Mouse (Mus musculus): Measurements from ENCODE around the gene Defb29. TPM values are rescaled to one million over a fixed set of nuclear protein-coding genes. Genes with fewer than 3 reads are reported as not detected.

Gene Defb29
- total and polyA plus RNA-seq, 2 experiments from 2014 or later, result not detected

- Histone ChIP-seq H3K9ac (no peak within 1 kb of the TSS), H3K9me3 (ENCODE audit: low read length) (no peaks in the 10 kb centered on the region), H3K4me1 (ENCODE audit: insufficient read depth) (no peaks in the 10 kb centered on the region), H3K27ac (ENCODE audit: low read depth, low read length) (no peak within 1 kb of the TSS), H3K4me3 (ENCODE audit: low read depth, low read length) (no peak within 1 kb of the TSS), H3K4me2 (ENCODE audit: low read depth) (no peak within 1 kb of the TSS), H3K27me3 (ENCODE audit: insufficient read depth, low read length) (no peaks in the 10 kb centered on the region), H3K36me3 (ENCODE audit: insufficient read depth) (no peaks in the 10 kb centered on the region)
- ATAC-seq, result no peak
- 62% methylated on average over 11 of the region's 11 CpGs for WGBS
- DNase-seq, result no peak
- no peak for TF ChIP-seq CTCF (IDR thresholded peaks at IDR 0.05; ENCODE audit: low read depth)
Observed at GRCm38 (mm10) chr2:152572114-152572794, 32.4 kb upstream of the Defb29 start, which contains the start of gene Defb21. Defb21 (plus strand) TSS chr2:152572744.

GRCm38 (mm10) chr2:152570313-152570712 is 30.4 kb upstream of the Defb29 start:
- Histone ChIP-seq H3K4me3 (ENCODE audit: low read depth, low read length) (no peak overlapping the region), H3K9me3 (ENCODE audit: low read length) (no peaks in the 10 kb centered on the region), H3K4me2 (ENCODE audit: low read depth) (no peak overlapping the region), H3K36me3 (ENCODE audit: insufficient read depth) (no peaks in the 10 kb centered on the region), H3K9ac (no peak overlapping the region), H3K27ac (ENCODE audit: low read depth, low read length) (no peak overlapping the region), H3K27me3 (ENCODE audit: insufficient read depth, low read length) (no peaks in the 10 kb centered on the region), H3K4me1 (ENCODE audit: insufficient read depth) (no peaks in the 10 kb centered on the region)
- DNase-seq, result no peak
- WGBS, result 81% methylated on average over 6 of the region's 6 CpGs
- ATAC-seq, result no peak
- TF ChIP-seq CTCF (IDR thresholded peaks at IDR 0.05; ENCODE audit: low read depth), result no peak

DNA sequence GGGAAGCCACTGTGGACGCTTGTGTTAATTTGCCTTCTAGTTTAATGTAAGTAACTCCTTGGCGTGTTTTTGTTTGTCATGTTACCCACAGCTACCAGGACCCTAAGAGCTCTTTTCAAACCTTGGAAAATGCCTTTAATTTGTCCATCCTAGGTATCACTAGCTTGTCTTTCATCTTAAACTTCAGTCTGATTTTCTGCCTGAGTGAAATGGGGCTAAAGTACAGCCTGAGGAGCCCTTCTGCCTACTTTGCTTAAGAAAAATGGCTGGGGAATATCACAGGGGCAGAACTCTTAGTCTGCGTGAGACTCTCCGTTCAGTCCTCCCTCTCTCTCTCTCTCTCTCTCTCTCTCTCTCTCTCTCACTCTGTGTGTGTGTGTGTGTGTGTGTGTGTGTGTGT is 30.0 kb upstream of the Defb29 start:
- no peak overlapping the region for H3K4me2 ChIP-seq (ENCODE audit: low read depth)
- no peak overlapping the region for H3K27ac ChIP-seq (ENCODE audit: low read depth, low read length)
- no peak overlapping the region for H3K4me3 ChIP-seq (ENCODE audit: low read depth, low read length)
- DNase-seq (no peak), ATAC-seq (no peak)
- no peak overlapping the region for H3K9ac ChIP-seq
- no peaks in the 10 kb centered on the region for H3K27me3 ChIP-seq (ENCODE audit: insufficient read depth, low read length)
- no peaks in the 10 kb centered on the region for H3K9me3 ChIP-seq (ENCODE audit: low read length)
- no peak for TF ChIP-seq CTCF (IDR thresholded peaks at IDR 0.05; ENCODE audit: low read depth)
- H3K4me1 ChIP-seq (ENCODE audit: insufficient read depth), result no peaks in the 10 kb centered on the region
- H3K36me3 ChIP-seq (ENCODE audit: insufficient read depth), result no peaks in the 10 kb centered on the region
- WGBS, result 77% methylated on average over 4 of the region's 4 CpGs

DNA sequence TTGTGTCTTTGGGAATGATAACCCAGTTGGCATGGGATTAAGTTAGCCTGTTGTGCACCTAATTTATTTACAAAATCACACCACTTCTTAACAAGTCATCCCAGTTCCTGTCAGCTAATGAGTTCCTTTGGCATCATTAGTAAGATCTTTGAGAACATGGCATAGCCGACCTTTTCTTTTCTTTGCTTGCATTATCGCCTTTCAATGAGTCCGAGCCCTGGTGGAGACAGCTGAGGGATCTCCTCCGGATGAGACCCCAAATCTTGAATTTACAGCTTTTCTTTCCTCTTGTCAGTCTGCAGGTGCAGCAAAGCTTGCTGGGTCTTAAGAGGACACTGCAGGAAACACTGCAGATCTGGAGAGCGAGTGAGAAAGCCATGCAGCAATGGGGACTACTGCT is 29.1 kb upstream of the Defb29 start, which contains the start of gene Gm17416:
Gene Gm17416, plus strand, starts transcription at position 301 of the 400 bp plus-strand sequence.
- H3K9ac ChIP-seq, result no peak within 1 kb of the TSS
- H3K27ac ChIP-seq (ENCODE audit: low read depth, low read length), result no peak within 1 kb of the TSS
- no peak for TF ChIP-seq CTCF (IDR thresholded peaks at IDR 0.05; ENCODE audit: low read depth)
- H3K4me2 ChIP-seq (ENCODE audit: low read depth), result no peak within 1 kb of the TSS
- H3K4me1 ChIP-seq (ENCODE audit: insufficient read depth), result no peaks in the 10 kb centered on the region
- WGBS, result 75% methylated on average over 5 of the region's 5 CpGs
- no peak within 1 kb of the TSS for H3K4me3 ChIP-seq (ENCODE audit: low read depth, low read length)
- no peaks in the 10 kb centered on the region for H3K27me3 ChIP-seq (ENCODE audit: insufficient read depth, low read length)
- H3K36me3 ChIP-seq (ENCODE audit: insufficient read depth), result no peaks in the 10 kb centered on the region
- no peak for ATAC-seq
- DNase-seq, result no peak
- no peaks in the 10 kb centered on the region for H3K9me3 ChIP-seq (ENCODE audit: low read length)

DNA sequence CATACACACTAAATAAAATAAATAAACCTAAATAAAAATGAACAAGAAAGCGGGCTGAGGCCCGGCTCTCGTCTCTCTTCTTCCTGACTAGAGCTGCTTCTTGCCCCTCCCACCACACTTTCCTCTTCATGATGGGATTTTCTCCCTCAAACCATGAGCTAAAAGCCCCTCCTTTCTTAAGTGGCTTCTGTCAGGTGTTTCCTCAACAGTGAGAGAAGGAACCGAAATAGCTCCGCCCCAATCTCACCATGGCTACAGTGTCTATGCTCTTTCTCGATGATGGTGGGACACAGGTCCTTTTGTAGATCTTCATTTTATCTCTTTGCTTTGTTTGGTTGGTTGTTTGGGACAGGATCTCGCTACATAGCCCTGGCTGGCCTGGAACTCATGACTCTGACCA is 16.8 kb upstream of the Defb29 start:
- no peak for TF ChIP-seq CTCF (IDR thresholded peaks at IDR 0.05; ENCODE audit: low read depth)
- DNase-seq (no peak), ATAC-seq (no peak)
- Histone ChIP-seq H3K9me3 (ENCODE audit: low read length) (no peaks in the 10 kb centered on the region), H3K27ac (ENCODE audit: low read depth, low read length) (no peak overlapping the region), H3K4me2 (ENCODE audit: low read depth) (no peak overlapping the region), H3K36me3 (ENCODE audit: insufficient read depth) (no peaks in the 10 kb centered on the region), H3K4me3 (ENCODE audit: low read depth, low read length) (no peak overlapping the region), H3K27me3 (ENCODE audit: insufficient read depth, low read length) (no peaks in the 10 kb centered on the region), H3K9ac (no peak overlapping the region), H3K4me1 (ENCODE audit: insufficient read depth) (no peaks in the 10 kb centered on the region)
- 90% methylated on average over 7 of the region's 7 CpGs for WGBS

DNA sequence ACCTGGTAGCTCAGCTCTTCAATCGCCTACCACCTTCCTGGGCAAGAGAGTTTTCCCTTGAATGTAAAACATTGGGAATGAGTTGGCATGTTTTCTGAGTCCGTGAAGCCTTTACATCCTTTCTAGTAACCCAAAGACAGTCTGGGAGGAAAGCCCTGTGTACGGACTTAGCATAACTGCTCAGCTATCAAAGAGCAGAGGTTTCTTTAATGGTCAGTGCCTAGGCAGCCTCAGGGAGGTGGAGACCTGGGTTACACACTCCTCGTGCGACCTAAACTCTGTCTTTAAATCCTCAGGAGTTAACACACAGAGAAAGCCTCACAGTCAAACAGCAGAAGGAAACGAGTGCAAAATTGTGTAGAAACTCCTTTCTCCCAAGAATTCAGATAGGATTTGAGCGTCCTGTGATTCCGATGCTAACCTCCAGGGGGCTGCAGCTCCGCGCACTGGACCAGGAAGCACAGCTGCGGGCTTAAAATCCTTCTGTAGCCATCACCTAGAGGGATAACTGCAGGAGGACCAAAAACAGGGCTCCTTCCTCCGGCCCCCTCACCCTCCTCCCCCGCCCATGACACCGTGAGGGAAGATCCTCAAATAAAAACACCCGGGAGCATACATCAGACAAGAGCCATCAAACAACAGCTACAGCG is 14.0 kb upstream of the Defb29 start:
- peak; percentile 81 for DNase-seq
- no peaks in the 10 kb centered on the region for H3K4me1 ChIP-seq (ENCODE audit: insufficient read depth)
- peak; percentile 79 for TF ChIP-seq CTCF (IDR thresholded peaks at IDR 0.05; ENCODE audit: low read depth)

GRCm38 (mm10) chr2:152548124-152548523 is 8.2 kb upstream of the Defb29 start:
- Histone ChIP-seq H3K27ac (ENCODE audit: low read depth, low read length) (no peak overlapping the region), H3K4me1 (ENCODE audit: insufficient read depth) (no peaks in the 10 kb centered on the region), H3K9ac (no peak overlapping the region), H3K4me2 (ENCODE audit: low read depth) (no peak overlapping the region), H3K9me3 (ENCODE audit: low read length) (no peaks in the 10 kb centered on the region), H3K27me3 (ENCODE audit: insufficient read depth, low read length) (no peaks in the 10 kb centered on the region), H3K4me3 (ENCODE audit: low read depth, low read length) (no peak overlapping the region), H3K36me3 (ENCODE audit: insufficient read depth) (no peaks in the 10 kb centered on the region)
- ATAC-seq (no peak), DNase-seq (no peak)
- 81% methylated on average over 5 of the region's 5 CpGs for WGBS
- TF ChIP-seq CTCF (IDR thresholded peaks at IDR 0.05; ENCODE audit: low read depth), result no peak

More for the DNA sequence above, 14.0 kb upstream of the Defb29 start:
- H3K4me2 ChIP-seq (ENCODE audit: low read depth), result peak overlapping the region; percentile 44
- H3K27me3 ChIP-seq (ENCODE audit: insufficient read depth, low read length), result no peaks in the 10 kb centered on the region
- WGBS, result 12% methylated on average over 16 of the region's 16 CpGs
- no peaks in the 10 kb centered on the region for H3K36me3 ChIP-seq (ENCODE audit: insufficient read depth)
- H3K4me3 ChIP-seq (ENCODE audit: low read depth, low read length), result no peak overlapping the region
- no peak overlapping the region for H3K27ac ChIP-seq (ENCODE audit: low read depth, low read length)
- no peaks in the 10 kb centered on the region for H3K9me3 ChIP-seq (ENCODE audit: low read length)
- ATAC-seq, result peak; percentile 56
- H3K9ac ChIP-seq, result no peak overlapping the region

Measured in forebrain, postnatal 0 days (tissue).